Mouse (Mus musculus) thymus, adult 18-20 months (tissue): Measurements from ENCODE around the gene Ndufc1.
"Not testable (repeated sequence)": the region's sequence is repeated elsewhere in the genome, so short reads cannot be mapped to it uniquely, and the experiment has no call there.

Source experiments
- DNase-seq, 2 experiments: peaks; one replicate each; pipeline ENCODE4 v3.0.0; 2022; ENCODE audit warnings: mixed read lengths in 2 of 2

The Ndufc1 gene

DNA sequence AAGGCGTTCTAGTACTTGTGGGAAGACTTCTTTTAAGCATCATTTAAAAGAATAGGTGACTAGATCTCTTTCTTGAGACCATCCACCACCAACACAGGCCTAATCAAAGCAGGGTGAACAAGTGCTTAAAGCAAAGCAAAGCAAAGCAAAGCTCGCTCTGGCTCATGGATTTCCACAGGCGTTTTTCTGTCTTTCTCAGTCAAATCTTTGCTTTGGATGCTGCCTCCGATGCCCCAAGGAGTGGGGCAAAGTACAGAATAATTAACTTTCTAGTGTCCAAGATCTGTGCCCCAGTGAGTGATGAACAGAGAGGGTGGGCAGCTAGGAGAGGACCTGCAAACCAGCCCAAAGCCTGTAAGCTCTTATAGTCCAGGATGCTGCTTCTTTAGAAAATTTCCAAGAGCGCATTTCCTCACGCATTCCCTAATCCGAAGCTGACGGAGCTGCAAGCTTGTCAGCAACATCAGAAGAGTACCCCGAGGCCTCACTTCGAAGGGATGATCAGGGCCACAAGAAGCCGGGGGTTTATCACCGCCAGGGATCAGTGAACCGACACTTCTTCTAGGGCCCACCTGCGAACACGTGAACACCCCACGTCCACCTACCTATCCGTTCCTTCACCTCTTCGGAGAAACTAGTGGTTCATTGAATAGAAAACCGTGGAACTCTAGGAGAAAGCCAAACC, 13.2 kb downstream of the Ndufc1 start:
- no peak for DNase-seq

DNA sequence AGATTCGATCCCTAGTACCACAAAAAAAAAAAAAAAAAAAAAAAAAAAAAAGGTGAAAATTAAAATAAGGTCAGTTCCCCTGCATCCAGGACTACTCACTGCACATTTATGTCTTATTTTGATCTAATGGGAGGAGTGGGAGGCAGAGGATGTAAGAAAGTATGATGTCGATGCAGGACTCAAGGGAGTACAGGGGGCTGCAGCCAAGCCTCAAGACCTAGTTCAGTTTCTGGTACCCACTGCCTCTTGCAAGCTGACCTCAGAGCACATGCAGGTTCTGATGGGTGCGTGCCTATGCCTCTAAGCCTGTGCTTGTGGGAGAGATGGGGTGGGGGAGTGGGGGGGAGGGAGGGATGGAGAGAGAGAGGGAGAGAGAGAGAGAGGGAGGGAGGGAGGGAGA, 13.9 kb downstream of the Ndufc1 start:
- no peak for DNase-seq

DNA sequence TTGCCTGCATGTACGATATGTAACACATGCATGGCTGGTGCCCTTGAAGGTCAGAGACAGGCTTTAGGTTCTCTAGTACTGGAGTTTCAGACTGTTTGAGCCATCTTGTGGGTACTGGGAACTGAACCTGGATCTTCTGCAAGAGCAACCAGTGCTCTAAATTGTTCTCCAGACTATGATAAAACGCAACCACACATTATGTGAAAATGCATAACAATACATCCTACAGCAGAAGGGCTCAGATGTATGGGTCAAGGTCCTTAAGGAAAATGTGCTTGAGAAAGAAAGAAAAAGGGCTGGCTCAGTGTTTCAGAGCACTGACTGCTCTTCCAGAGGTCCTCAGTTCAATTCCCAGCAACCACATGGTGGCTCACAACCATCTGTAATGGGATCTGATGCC, 15.1 kb downstream of the Ndufc1 start:
- no peak for DNase-seq

DNA sequence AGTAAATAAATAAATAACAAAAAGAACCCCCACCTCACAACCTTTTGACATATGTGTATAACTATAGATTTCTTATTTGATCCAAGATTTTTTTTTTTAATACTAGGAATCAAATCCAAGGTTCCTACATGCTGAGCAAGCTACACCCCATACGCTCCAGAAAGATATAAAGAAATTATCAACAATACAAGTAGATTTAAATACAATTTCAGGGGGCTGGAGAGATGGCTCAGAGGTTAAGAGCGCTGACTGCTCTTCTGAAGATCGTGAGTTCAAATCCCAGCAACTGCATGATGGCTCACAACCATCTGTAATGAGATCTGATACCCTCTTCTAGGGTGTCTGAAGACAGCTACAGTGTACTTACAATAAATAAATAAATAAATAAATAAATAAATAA, 15.8 kb downstream of the Ndufc1 start:
- DNase-seq, result not testable (repeated sequence)

DNA sequence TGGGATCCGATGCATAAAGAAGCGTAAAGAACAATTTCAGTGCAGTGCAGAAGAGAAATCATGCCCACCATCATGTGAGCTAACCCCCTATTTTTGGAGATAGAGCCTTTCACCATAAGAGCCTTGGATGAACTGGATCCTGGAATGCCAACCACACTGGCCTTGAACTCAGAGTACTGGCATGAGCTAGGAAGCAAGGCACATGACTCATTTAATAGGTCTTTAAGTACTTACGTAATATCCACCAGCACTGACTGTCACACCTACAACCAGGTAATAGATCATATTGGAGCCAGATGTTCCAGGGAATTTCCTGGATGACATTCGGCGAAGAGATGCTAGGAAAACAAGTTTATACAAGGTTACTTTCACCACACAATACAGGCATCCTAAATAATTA, 17.2 kb downstream of the Ndufc1 start:
- no peak for DNase-seq

DNA sequence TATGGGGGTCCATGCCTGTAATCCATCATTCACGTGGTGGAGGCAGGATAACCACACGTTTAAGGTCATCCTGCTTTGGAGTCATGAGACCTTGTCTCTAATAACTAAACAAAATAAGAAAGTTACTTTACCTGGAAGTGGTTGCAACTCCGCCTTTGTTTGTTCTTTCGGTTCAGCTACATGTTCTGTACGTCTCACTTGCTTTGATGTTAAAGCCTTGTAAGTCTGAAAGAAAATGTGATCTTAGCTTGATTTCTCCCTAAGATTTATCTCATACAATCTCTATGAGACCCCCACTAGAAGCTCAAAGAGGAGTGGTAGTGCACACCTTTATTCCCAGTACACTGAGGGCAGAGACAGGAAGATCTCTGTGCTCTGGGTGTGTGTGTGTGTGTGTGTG, 17.7 kb downstream of the Ndufc1 start:
- DNase-seq, result no peak

DNA sequence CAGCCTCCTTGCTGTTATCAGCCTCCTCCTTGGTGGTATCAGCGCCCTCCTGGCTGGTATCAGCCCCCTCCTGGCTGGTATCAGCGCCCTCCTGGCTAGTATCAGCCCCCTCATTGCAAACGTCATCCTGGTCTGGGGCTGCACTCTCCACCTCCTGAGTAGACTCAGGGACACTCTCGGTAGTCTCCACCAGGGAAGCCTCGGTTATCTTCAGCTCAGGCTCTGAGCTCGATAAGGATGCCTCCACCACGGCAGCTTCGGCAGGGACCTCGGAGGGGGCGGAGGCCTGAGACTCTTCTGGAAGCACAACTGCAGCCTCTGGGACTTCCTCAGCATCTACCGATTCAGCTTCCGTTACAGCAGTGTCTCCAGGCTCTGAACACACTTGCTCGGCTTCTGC, 19.9 kb downstream of the Ndufc1 start:
- DNase-seq, result no peak

DNA sequence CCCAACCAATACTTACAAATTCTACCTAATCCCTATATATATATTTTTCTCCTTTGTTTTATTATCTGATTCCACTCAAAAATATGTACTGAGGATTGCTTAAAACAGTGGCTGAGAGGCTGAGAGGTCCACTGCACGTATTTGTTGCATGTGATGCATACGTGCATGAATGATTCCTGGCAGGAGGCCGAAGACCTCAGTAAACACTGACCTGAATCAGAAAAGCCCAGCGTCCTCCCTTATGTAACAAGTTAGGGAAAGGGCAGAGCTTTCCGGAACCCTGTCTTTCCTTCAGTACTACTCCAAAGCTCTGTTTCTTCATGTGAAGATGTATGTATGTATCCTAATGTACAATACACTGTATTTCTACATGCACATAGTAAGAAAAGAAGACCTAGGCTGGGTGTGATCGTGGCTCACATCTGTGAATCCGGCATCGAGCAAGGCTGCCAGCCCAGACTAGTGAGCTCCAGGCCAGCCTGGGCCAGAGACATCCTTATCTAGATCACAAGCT, 20.9 kb downstream of the Ndufc1 start:
- no peak for DNase-seq

DNA sequence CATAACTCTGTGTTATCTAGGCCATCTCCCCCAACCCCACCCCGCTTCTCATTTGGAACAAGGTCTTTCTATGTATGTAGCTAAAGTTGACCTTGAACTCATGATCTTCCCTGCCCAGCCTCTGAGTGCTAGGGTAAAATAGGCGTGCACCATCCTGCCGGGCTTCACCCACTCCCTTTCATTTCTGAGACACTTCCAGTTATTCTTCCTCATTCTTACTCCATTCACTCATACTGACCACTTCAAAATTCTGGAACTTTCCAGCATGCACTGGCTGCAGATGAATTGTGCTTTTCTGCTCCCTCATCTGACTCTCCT, 21.7 kb downstream of the Ndufc1 start:
- no peak for DNase-seq

DNA sequence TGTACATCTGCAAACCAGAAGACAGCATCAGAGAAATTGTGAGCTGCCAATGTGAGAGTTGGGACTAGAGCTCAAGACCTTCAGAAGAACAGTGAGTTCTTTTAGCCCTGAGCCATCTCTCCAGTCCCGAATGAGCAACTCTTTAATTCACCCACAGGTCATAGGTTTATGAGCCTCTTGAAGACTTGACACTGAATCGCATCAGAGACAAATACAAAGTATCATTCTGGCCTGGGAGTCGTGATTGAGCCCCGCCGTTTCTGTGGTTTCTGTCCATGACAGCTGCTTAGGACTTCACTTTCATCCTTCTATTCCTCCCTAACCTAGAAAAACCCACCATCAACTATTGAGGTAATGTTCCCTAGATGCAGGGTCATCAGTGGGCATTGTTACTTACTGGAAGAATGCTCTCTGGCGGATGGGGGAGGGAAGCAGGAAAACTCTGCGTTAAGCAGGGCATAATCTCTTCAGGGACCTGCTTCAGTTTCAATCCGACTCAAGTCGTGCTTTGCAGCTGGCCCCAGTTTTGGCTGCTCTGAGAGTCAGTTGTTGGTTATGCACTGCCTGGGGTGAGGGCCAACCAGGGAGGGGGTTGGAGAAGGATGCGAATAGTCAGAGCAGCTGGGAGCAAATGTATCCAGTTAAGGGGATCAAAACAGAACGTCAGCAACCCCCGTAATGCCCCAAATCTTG, 22.2 kb downstream of the Ndufc1 start:
- DNase-seq, result no peak

DNA sequence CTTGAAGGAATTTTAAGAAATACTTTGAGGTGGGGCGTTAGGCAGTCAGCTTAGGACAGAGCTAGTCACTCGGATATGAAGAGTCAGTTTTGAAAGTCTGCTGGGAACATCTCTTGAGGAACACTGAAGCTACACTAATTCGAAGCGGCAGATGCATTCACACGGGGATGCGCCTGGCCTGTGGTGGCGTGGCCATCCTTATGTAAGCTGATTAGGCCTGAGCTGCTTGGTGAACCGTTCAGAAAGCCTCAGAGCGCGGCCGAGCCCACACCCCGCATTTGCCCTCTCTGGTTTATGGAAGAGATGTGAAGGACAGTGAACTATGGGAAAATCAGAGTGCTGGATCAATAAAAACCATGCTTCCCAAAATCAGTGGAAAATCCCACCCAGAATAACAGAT, 25.4 kb downstream of the Ndufc1 start:
- no peak for DNase-seq

DNA sequence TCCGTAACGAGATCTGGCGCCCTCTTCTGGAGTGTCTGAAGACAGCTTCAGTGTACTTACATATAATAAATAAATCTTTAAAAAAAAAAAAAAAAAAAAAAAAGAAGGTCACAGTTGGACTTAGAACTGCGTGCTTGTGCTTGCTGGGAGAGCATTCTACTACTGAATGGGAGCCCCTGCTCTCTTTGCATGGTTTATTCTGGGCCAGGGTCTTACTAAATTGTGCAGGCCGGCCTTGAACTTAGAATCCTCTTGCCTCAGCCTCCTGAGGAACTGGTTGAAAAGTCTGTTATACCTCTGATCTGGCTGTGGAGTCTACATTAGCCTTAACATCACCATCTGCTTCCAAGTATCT, 28.2 kb downstream of the Ndufc1 start:
- DNase-seq, result no peak

DNA sequence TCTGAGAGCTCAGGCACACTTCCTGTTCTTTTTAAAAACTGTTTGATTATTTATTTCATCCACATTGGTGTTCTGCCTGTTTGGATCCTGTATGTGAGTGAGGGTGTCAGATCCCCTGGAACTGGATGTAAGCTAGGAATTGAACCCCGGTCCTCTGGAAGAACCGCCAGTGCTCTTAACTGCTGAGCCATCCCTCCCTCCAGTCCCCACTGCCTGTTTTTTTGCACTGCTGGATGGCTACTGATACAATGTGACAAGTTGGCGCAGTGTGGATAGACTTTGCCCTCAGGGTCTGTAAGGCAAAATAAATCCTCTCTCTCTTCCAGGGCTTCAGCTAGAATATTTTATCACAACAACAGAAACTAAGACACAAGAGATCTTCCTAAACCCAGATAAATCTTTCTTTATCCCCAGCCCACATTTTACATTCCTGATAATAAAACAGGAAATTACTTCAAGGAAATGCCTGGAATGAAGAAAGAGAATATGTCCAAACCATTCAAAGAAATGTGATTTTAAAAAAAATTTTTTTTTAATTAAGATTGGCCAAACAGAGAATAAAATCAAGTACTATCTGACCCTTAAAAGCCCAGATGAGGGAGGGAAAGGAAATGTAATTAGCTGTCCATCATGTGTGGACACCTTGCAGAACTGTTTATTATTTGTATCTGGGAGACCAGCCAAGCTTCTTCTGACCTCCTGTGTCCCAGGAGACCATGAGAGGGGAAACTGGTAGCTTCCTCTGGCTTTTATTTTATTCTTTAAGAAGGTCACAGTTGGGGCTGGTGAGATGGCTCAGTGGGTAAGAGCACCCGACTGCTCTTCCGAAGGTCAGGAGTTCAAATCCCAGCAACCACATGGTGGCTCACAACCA, 28.8 kb downstream of the Ndufc1 start:
- DNase-seq, result no peak

DNA sequence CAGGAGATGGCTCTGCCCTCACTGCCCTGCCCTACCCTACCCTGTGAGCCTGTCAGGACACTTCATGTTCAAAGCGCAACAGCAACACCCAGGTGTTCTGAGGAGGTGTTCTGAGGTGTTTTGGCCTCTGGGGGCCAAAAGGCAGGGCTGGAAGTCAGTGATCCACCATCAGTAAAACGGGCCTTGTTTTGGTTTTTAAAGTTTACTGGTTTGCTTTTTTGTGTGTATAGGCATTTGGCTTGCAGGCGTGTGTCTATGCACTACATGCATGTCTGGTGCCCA, 30.2 kb downstream of the Ndufc1 start:
- no peak for DNase-seq

DNA sequence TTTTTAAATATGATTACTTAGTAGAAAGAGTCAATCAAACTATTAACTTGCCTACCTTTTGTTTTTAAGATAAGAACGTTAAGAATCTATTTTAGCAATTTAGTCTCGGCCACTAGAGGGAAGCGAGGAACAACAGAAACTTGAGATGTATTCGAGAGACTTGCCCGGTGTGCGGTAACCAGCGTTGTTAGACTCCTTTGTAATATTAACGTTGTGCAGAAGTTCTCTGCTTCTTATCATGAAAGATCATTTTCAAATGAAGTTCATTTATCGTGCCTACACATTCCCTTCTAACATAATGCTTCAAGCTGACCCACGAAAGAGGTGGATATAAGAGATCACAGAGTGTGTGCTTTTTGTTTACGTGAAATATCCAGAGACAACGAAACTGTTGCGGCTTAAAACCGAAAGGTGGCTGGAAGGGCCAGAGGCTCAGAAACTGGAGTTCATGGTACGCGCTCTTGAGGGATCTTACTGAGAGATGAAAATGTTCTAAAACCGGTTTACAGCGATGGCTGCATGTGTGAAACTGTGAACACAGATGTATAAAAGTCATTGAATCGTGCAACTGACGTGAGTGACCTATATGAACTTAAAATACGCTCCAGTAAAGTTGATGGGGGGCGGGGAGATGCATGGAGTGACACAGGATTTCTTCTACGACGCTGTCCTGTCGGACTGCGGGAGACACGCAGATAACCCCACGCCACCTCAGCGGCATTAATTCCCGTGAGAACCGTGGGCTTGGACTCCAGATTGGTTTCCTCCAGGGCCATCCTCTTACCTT, 30.7 kb downstream of the Ndufc1 start:
- DNase-seq, result no peak

DNA sequence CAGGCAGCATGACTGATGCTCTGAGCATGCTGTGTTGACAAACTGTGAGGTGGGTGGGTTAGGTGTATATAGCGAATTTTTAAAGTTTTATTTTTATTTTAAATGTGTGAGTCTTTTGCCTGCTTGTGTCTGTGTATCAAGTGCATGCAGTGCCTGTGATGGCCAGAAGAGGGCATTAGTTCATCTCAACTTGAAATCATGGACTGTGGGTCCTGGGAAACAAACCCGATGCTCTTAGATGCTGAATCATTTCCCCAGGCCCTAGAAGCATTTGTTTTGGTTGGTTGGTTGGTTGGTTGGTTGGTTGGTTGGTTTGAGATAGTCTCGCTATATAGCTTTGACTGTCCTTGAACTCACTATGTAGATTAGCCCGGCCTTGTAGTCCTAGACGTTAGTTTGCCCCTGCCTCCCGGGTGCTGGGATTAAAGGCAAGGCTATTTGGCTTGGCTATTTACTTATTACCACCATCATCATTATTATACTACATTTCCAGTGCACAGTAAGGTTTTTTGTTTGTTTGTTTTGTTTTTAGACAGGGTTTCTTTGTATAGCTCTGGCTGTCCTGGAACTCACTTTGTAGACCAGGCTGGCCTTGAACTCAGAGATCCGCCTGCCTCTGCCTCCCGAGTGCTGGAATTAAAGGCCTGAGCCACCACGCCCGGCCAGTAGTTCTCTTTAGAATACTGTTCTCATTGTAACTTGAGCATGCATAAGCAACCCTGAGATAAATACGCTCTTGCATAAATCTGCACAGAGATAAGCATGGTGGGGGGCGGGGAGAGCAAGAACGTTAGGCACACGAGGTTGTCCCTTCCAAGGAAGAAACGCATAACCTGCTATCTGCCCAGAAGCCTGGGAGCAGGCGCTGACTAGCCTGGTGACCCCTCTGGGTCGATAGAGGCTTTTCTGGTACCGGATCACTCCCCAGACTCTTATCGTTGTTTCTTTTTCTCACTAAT, 33.2 kb downstream of the Ndufc1 start:
- DNase-seq, result peak in 1 of 2 experiments; percentile 31

DNA sequence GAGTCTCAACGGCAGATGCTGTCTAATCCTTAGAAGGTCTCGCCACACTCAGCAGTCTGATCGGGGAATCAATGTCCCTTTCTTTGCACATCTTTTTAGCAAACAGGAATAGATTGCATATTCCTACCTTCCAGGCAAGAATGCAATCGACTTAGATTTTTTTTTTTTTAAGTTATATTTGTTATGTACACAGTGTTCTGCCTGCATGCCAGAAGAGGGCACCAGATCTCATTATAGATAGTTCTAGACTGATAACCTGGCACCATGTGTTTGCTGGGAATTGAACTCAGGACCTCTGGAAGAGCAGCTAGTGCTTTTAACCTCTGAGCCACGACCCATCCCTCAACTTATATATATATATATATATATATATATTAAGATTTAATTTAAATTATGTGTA, 35.2 kb downstream of the Ndufc1 start:
- no peak for DNase-seq

DNA sequence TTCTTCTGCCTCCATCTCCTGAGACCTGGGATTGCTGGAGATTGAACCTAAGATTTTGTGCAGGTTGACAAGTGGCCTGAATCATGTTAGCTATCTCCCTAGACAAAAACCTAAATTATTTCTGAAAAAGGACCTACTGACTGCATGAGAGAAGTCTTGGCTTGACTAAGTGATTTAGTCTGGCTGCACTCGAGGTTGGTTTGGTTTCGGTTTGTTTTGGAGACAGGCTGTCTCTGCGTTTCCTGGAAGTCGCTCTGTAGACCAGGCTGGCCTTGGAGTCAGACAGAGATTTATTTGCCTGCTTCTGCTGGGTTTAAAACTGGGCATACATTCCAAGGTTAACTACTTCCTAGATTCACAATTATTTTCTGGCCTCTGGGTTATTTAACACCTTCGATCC, 35.9 kb downstream of the Ndufc1 start:
- DNase-seq, result no peak

DNA sequence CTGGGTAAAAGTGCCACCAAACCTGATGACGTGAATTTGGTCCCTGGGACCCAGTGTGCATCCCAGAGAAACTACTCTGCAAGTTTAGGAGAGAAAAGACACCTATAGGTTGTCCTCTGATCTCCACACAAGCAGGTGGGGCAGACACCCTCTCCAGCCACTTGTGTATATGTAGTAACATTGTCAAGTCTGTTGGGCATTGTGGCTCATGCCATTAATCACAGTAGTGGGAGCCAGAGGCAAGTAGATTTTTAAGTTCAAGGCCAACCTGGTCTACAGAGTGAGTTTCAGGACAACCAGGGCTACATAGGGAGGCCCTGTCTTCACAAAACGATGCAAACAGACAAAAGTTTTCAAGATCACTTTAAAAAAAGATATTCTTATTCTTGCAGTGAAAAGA, 37.0 kb downstream of the Ndufc1 start:
- DNase-seq, result no peak

DNA sequence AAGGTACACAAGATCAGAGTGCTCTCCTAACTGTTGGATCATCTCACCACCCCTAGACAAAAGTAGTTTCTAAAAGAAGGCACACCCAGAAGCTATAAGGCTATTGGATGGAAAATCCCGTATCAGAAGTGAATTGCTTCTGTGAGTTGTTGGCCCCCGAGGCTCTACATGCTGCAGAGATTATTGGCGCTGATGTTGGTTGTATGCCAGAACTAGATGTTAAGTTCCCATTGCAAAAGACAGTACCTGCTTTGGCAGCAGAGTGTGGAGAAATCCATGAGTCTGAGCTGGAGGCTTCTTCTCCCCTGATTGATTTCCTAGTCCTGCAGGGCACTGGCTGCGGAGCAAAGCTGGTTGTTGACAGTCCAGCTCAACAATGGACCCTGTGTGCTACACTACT, 40.8 kb downstream of the Ndufc1 start:
- DNase-seq, result no peak

DNA sequence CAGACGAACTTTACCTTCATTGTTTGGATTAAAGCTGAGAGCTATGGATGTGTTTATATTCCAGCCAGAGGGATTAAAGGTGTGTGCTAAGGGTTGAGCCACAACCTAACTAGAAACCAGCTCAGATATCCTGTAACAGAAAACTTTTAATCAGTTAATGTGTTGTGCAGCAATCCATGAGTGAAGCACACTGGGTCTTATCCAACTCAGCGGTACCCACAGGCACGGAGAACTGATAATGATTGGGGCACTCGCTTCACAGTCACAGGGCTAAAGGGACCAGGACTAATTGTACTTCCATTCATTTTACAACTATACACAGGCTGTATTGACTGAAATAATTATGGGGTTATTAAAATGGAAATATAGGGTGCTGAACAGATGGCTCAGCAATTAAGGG, 41.9 kb downstream of the Ndufc1 start:
- DNase-seq, result no peak

DNA sequence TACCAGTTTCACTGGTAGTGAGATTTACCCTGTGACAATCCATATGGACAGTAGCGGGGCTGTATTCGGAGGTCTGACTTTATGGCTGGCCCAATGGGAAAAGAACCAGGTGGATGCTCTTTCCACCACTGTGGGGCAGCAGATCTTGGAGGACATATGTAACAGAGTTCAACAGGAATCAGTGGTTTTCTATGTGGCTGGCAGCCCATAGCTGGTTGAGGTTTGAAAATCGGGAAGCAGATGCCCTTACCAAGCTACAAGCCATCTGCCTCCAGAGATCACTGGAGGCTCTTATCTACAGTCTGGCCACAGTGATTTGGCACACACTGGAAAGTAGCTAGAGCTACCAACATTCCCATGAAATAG, 43.3 kb downstream of the Ndufc1 start:
- no peak for DNase-seq
